Mouse (Mus musculus) forebrain, embryonic 16.5 days (tissue): ENCODE measurements around the gene Vps25. TPM values are rescaled to one million over a fixed set of nuclear protein-coding genes. Genes with fewer than 3 reads are reported as not detected.
A peak's percentile ranks its signal among the peaks of the same experiment; 100 is the strongest.

Experiments used
- ATAC-seq: fragments of 200-750 bp; cut with Nextera tagmentation; 2 replicates; pipeline ENCODE4 v1.8.0; 2017; ENCODE audit warnings: mild to moderate bottlenecking, moderate library complexity
- H3K27ac ChIP-seq: fragments of 300-500 bp; sonication (generic); 2 replicates; pipeline ENCODE4 v1.5.1; 2014; ENCODE audit warnings: low read length, control low read depth
- H3K27me3 ChIP-seq: fragments of 300-500 bp; sonication (generic); replicated peaks from 2 replicates; pipeline ENCODE4 v1.6.1; 2014; ENCODE audit warnings: low read length; ENCODE audit not compliant: control insufficient read depth, insufficient read depth
- H3K36me3 ChIP-seq: fragments of 300-500 bp; sonication (generic); 2 replicates; pipeline ENCODE4 v1.6.1; 2014; ENCODE audit not compliant: control insufficient read depth, insufficient read depth
- H3K4me1 ChIP-seq: fragments of 300-500 bp; sonication (generic); replicated peaks from 2 replicates; pipeline ENCODE4 v1.6.1; 2014; ENCODE audit warnings: low read length; ENCODE audit not compliant: control insufficient read depth, insufficient read depth
- H3K4me2 ChIP-seq: fragments of 300-500 bp; sonication (generic); 2 replicates; pipeline ENCODE4 v1.6.1; 2014; ENCODE audit warnings: mild to moderate bottlenecking, low read length, control low read depth
- H3K4me3 ChIP-seq: fragments of 300-500 bp; sonication (generic); replicated peaks from 2 replicates; pipeline ENCODE4 v1.5.1; 2014; ENCODE audit warnings: mild to moderate bottlenecking, low read length, control low read depth
- H3K9ac ChIP-seq: fragments of 300-500 bp; sonication (generic); replicated peaks from 2 replicates; pipeline ENCODE4 v1.6.1; 2014; ENCODE audit warnings: low read depth, low read length, control low read depth
- H3K9me3 ChIP-seq: fragments of 300-500 bp; sonication (generic); 2 replicates; pipeline ENCODE4 v1.6.1; 2016; ENCODE audit warnings: low read length; ENCODE audit not compliant: control insufficient read depth
- WGBS: fragments of 180-500 bp; shearing (Covaris S2); extraction: QIAGEN DNeasy Blood & Tissue Kit; methylation state at CpG from one replicate; pipeline ENCODE4 v1.1.7; 2014; 5-methylcytosine and 5-hydroxymethylcytosine counted together
- polyA plus RNA-seq: library from polyadenylated mRNA; unstranded; fragments of >200 nt; fragmentation: Nextera tagmentation; extraction: Ambion mirVana; gene quantifications from 2 replicates; pipeline ENCODE4 v1.2.1, GENCODE M21; 2015

The Vps25 gene
- polyA plus RNA-seq, 1 experiment from 2014 or later = 93.3 TPM

DNA sequence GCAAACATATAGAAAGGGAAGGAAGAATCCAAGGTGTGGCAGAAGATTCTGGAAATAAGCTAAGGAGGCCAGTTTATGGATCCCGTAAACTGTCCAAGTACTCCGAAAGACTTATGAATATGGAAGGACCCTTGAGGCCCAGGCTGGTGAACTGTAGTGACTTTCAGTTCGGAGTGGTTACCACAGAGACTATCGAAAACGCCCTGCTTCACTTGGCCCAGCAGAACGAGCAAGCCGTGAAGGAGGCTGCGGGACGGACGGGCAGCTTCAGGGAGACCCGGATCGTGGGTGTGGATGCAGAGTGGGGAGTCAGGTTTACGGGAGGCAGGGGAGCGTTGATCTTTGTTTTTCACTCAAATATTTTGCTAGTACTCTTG is 25.7 kb downstream of the Vps25 start:
- Histone ChIP-seq H3K27ac (no peak overlapping the region), H3K9ac (0 out of 2 replicates have a peak overlapping the region, but pooled peaks have one; percentile 37)

GRCm38 (mm10) chr11:101280837-101281236 is 27.3 kb downstream of the Vps25 start:
- ATAC-seq = no peak
- H3K4me1 ChIP-seq = peaks cover 24% of the 10 kb centered on the region

More for the DNA sequence above, 25.7 kb downstream of the Vps25 start:
- peak overlapping the region; percentile 72 for H3K4me3 ChIP-seq
- 62% methylated on average over 14 of the region's 14 CpGs for WGBS
- no peaks in the 10 kb centered on the region for H3K36me3 ChIP-seq
- H3K4me2 ChIP-seq = peak overlapping the region; percentile 60
- H3K9me3 ChIP-seq = no peaks in the 10 kb centered on the region
- ATAC-seq = peak; percentile 16; the same call in 1 of the 2 replicates
- peaks cover 24% of the 10 kb centered on the region for H3K4me1 ChIP-seq
- H3K27me3 ChIP-seq = no peaks in the 10 kb centered on the region

DNA sequence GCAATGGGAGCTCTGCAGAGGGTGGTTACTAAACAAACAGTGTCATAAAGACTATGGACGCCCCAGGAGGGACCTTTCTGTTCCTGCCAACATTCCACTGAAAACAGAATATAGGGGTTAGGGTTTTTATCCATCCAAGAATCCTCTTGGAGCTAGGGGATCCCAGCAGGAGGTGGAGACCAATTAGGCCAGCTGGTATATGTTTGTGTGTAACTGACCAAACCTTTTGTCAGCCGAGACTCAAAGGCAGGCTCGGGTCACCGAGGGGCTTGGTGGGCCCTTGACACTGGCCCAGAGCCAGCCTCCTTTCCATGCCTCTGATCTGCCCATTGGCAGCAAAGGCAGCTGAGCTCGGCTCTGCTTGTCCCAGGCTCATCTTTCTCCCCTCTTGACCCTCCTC is 29.4 kb downstream of the Vps25 start:
- peaks cover 9% of the 10 kb centered on the region for H3K4me1 ChIP-seq
- ATAC-seq = no peak
- H3K27me3 ChIP-seq = no peaks in the 10 kb centered on the region
- no peak overlapping the region for H3K4me2 ChIP-seq
- no peak overlapping the region for H3K27ac ChIP-seq
- no peaks in the 10 kb centered on the region for H3K9me3 ChIP-seq
- H3K36me3 ChIP-seq = peaks cover 6% of the 10 kb centered on the region
- no peak overlapping the region for H3K9ac ChIP-seq
- WGBS = 7% methylated on average over 5 of the region's 5 CpGs
- H3K4me3 ChIP-seq = no peak overlapping the region

More at GRCm38 (mm10) chr11:101280837-101281236, 27.3 kb downstream of the Vps25 start:
- no peak overlapping the region for H3K4me3 ChIP-seq
- H3K9me3 ChIP-seq = no peaks in the 10 kb centered on the region
- no peaks in the 10 kb centered on the region for H3K27me3 ChIP-seq
- 60% methylated on average over 7 of the region's 7 CpGs for WGBS
- H3K36me3 ChIP-seq = no peaks in the 10 kb centered on the region
- no peak overlapping the region for H3K4me2 ChIP-seq
- no peak overlapping the region for H3K27ac ChIP-seq
- H3K9ac ChIP-seq = no peak overlapping the region

DNA sequence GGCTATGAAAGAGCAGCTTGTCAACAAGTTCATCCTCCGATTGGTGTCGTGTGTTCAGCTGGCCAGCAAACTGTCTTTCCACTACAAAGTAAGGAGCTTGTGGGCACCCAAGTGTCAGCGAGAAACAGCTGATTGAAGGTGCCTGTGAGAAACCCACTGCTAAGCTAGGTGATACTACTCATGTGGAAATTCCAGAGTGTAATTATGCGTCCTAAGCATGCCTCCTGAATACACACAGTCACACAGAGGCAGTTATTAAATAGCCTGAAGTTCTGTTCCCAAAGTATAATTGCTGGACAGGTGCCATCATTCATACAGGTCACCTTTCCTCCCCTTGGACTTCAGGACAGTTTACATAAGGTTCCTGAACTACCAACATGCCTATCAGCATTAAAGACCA is 30.3 kb downstream of the Vps25 start:
- Histone ChIP-seq H3K9me3 (no peaks in the 10 kb centered on the region), H3K4me2 (no peak overlapping the region), H3K36me3 (peaks cover 9% of the 10 kb centered on the region), H3K27me3 (no peaks in the 10 kb centered on the region), H3K27ac (no peak overlapping the region), H3K4me1 (peaks cover 5% of the 10 kb centered on the region; the same call in 1 of the 2 replicates), H3K4me3 (no peak overlapping the region), H3K9ac (no peak overlapping the region)
- WGBS = 69% methylated on average over 4 of the region's 4 CpGs
- ATAC-seq = no peak

GRCm38 (mm10) chr11:101287306-101287705 is 33.8 kb downstream of the Vps25 start:
- H3K27ac ChIP-seq = no peak overlapping the region
- H3K4me3 ChIP-seq = no peak overlapping the region
- H3K4me1 ChIP-seq = no peaks in the 10 kb centered on the region
- 88% methylated on average over 9 of the region's 9 CpGs for WGBS
- H3K4me2 ChIP-seq = no peak overlapping the region
- peaks cover 21% of the 10 kb centered on the region for H3K36me3 ChIP-seq
- no peak for ATAC-seq
- H3K9ac ChIP-seq = no peak overlapping the region
- no peaks in the 10 kb centered on the region for H3K27me3 ChIP-seq
- no peaks in the 10 kb centered on the region for H3K9me3 ChIP-seq

DNA sequence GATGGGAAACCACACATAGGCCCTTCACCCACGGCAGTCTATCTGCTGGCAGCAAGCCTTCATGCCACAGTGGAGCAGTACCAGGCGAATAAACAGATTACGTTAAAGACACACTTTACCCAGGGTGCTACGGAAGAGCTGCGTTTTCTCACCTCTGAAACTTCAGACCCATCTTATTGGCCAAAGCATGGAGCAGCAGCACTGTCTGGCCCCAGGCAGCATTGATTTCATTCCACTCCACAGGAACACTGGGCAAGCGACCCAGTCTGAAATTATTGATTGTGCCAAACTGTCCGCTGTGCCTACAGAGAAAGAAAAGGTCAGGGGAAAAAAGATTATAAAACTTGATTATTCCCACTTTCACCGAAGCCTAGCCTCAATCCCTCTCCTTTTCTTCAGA is 37.7 kb downstream of the Vps25 start:
- H3K4me3 ChIP-seq = no peak overlapping the region
- no peaks in the 10 kb centered on the region for H3K9me3 ChIP-seq
- WGBS = 95% methylated on average over 8 of the region's 8 CpGs
- H3K27ac ChIP-seq = no peak overlapping the region
- peaks cover 24% of the 10 kb centered on the region for H3K36me3 ChIP-seq
- ATAC-seq = no peak
- H3K27me3 ChIP-seq = no peaks in the 10 kb centered on the region
- H3K4me1 ChIP-seq = no peaks in the 10 kb centered on the region
- no peak overlapping the region for H3K9ac ChIP-seq
- H3K4me2 ChIP-seq = no peak overlapping the region

- H3K36me3 ChIP-seq = peaks cover 9% of the 10 kb centered on the region
- H3K4me1 ChIP-seq = peaks cover 2% of the 10 kb centered on the region; the same call in 1 of the 2 replicates
- H3K27ac ChIP-seq = no peak overlapping the region
- no peaks in the 10 kb centered on the region for H3K27me3 ChIP-seq
- no peak overlapping the region for H3K4me3 ChIP-seq
- ATAC-seq = no peak
- no peak overlapping the region for H3K9ac ChIP-seq
- WGBS = 92% methylated on average over 8 of the region's 8 CpGs
- H3K9me3 ChIP-seq = no peaks in the 10 kb centered on the region
- no peak overlapping the region for H3K4me2 ChIP-seq
Measured at GRCm38 (mm10) chr11:101295191-101295590, 41.7 kb downstream of the Vps25 start.

GRCm38 (mm10) chr11:101300881-101301280 is 47.4 kb downstream of the Vps25 start:
- Histone ChIP-seq H3K4me1 (peaks cover 14% of the 10 kb centered on the region), H3K27ac (no peak overlapping the region), H3K36me3 (no peaks in the 10 kb centered on the region), H3K4me2 (peak overlapping the region; percentile 99), H3K4me3 (peak overlapping the region; percentile 96), H3K9me3 (no peaks in the 10 kb centered on the region), H3K9ac (peak overlapping the region; percentile 83; the same call in 1 of the 2 replicates), H3K27me3 (no peaks in the 10 kb centered on the region)
- ATAC-seq = no peak
- 67% methylated on average over 7 of the region's 7 CpGs for WGBS

GRCm38 (mm10) chr11:101301299-101302003 is 47.9 kb downstream of the Vps25 start:
- Histone ChIP-seq H3K4me2 (peak overlapping the region; percentile 99), H3K9ac (peak overlapping the region; percentile 83), H3K9me3 (no peaks in the 10 kb centered on the region), H3K4me3 (peak overlapping the region; percentile 96), H3K36me3 (no peaks in the 10 kb centered on the region), H3K27me3 (no peaks in the 10 kb centered on the region), H3K27ac (no peak overlapping the region), H3K4me1 (peaks cover 14% of the 10 kb centered on the region)
- peak; percentile 43; the same call in 1 of the 2 replicates for ATAC-seq
- WGBS = 14% methylated on average over 26 of the region's 26 CpGs
